Mouse (Mus musculus) hindbrain, embryonic 13.5 days (tissue): ENCODE results near the gene Rnpc3. TPM values are rescaled to one million over a fixed set of nuclear protein-coding genes. Genes with fewer than 3 reads are reported as not detected.

ENCODE experiments used
- polyA plus RNA-seq: library from polyadenylated mRNA; unstranded; fragments of >200 nt; fragmentation: Nextera tagmentation; extraction: Ambion mirVana; gene quantifications from 2 replicates; pipeline ENCODE4 v1.2.1, GENCODE M21; 2015

Rnpc3 gene
- polyA plus RNA-seq, 1 experiment from 2014 or later: 55.6 TPM

Other genes with a start within 250 kb of the Rnpc3 start
- 4.2 TPM in 1 of 2 replicates, not detected in the other for gene Amy2a1, start 97.7 kb downstream of the Rnpc3 start, polyA plus RNA-seq
- gene Amy1, start 23.4 kb downstream of the Rnpc3 start, polyA plus RNA-seq: 12.6 and 15.9 TPM in 2 replicates